Mouse (Mus musculus) gastrocnemius, adult 2 months (tissue): ENCODE results near the gene Mafk. TPM values are rescaled to one million over a fixed set of nuclear protein-coding genes. Genes with fewer than 3 reads are reported as not detected.
A peak's percentile ranks its signal among the peaks of the same experiment; 100 is the strongest.

Source experiments
- DNase-seq: peaks from one replicate; pipeline ENCODE4 v3.0.0; 2022
- H3K27ac ChIP-seq: fragments of 200-600 bp; 2 replicates; pipeline ENCODE4 v1.8.1; 2022; ENCODE audit warnings: mild to moderate bottlenecking
- H3K4me3 ChIP-seq: fragments of 200-600 bp; 2 replicates; pipeline ENCODE4 v1.8.1; 2022; ENCODE audit warnings: mild to moderate bottlenecking, moderate library complexity
- CTCF ChIP-seq: fragments of 200-600 bp; IDR thresholded peaks from 2 replicates; pipeline ENCODE4 v1.8.1; 2022; ENCODE audit warnings: antibody characterized with exemption, mild to moderate bottlenecking, moderate library complexity
- intact Hi-C: fragments of 180-260 bp; cut with DNase I; formaldehyde crosslinking; loops from one replicate; pipeline ENCODE4 v1.15.1; 2025
- total RNA-seq, 2 experiments: library from RNA; stranded (reverse); gene quantifications; 2 replicates each; pipeline ENCODE4 v1.2.3; 2021

Gene Mafk
- total RNA-seq, 2 experiments from 2014 or later = 14.9 to 23.8 TPM

- no peak for TF ChIP-seq CTCF
- intact Hi-C loops = loop anchor here (10.0 kb wide), 1 partner anchor 98 kb away; no protein-coding TSS in a partner anchor
- DNase-seq = no peak
Observed at GRCm38 (mm10) chr5:139813126-139813490, 21.8 kb downstream of the Mafk start.

GRCm38 (mm10) chr5:139813963-139814381, 22.7 kb downstream of the Mafk start:
- peak overlapping the region; percentile 35; the same call in 1 of the 2 replicates for H3K27ac ChIP-seq
- no peak for TF ChIP-seq CTCF
- intact Hi-C loops = loop anchor here (10.0 kb wide), 1 partner anchor 99 kb away; no protein-coding TSS in a partner anchor
- H3K4me3 ChIP-seq = peak overlapping the region; percentile 51
- peak; percentile 44 for DNase-seq

More at GRCm38 (mm10) chr5:139813126-139813490, 21.8 kb downstream of the Mafk start:
- Histone ChIP-seq H3K4me3 (no peak overlapping the region), H3K27ac (no peak overlapping the region)

- no peak overlapping the region for H3K4me3 ChIP-seq
- intact Hi-C loops = loop anchor here (5.0 to 10.0 kb wide), 2 partner anchors 39 to 101 kb away; partner anchors contain the start of gene Ints1
- no peak for TF ChIP-seq CTCF
- DNase-seq = no peak
- H3K27ac ChIP-seq = no peak overlapping the region
Observed at GRCm38 (mm10) chr5:139815964-139816363, 24.7 kb downstream of the Mafk start.

- Histone ChIP-seq H3K27ac (no peak overlapping the region), H3K4me3 (no peak overlapping the region)
- intact Hi-C loops = loop anchor here (5.0 to 10.0 kb wide), 2 partner anchors 39 to 102 kb away; partner anchors contain the start of gene Ints1
- DNase-seq = no peak
- TF ChIP-seq CTCF = no peak
Observed at GRCm38 (mm10) chr5:139816445-139816844, 25.1 kb downstream of the Mafk start.

GRCm38 (mm10) chr5:139817292-139817691, 26.0 kb downstream of the Mafk start:
- DNase-seq = no peak
- H3K27ac ChIP-seq = no peak overlapping the region
- peak; percentile 77 for TF ChIP-seq CTCF
- intact Hi-C loops = loop anchor here (5.0 to 10.0 kb wide), 2 partner anchors 40 to 102 kb away; partner anchors contain the start of gene Ints1
- no peak overlapping the region for H3K4me3 ChIP-seq

GRCm38 (mm10) chr5:139818056-139818455, 26.7 kb downstream of the Mafk start:
- H3K4me3 ChIP-seq = no peak overlapping the region
- no peak for TF ChIP-seq CTCF
- H3K27ac ChIP-seq = no peak overlapping the region
- DNase-seq = no peak
- intact Hi-C loops = loop anchor here (5.0 to 10.0 kb wide), 2 partner anchors 41 to 103 kb away; partner anchors contain the start of gene Ints1

- DNase-seq = peak; percentile 50
- H3K4me3 ChIP-seq = no peak overlapping the region
- peak; percentile 66 for TF ChIP-seq CTCF
- intact Hi-C loops = loop anchor here (5.0 to 10.0 kb wide), 2 partner anchors 42 to 104 kb away; partner anchors contain the start of gene Ints1
- no peak overlapping the region for H3K27ac ChIP-seq
Observed at GRCm38 (mm10) chr5:139818801-139819200, 27.5 kb downstream of the Mafk start.

GRCm38 (mm10) chr5:139819538-139820181, 28.3 kb downstream of the Mafk start, which contains the start of gene Tmem184a:
Tmem184a (minus strand) TSS chr5:139819917.
- no peak within 1 kb of the TSS for H3K4me3 ChIP-seq
- intact Hi-C loops = loop anchor here (5.0 to 10.0 kb wide), 2 partner anchors 42 to 105 kb away; partner anchors contain the start of gene Ints1
- TF ChIP-seq CTCF = no peak
- no peak for DNase-seq
- H3K27ac ChIP-seq = no peak within 1 kb of the TSS

GRCm38 (mm10) chr5:139821466-139822459, 30.4 kb downstream of the Mafk start:
- peak overlapping the region; percentile 57 for H3K27ac ChIP-seq
- no peak for TF ChIP-seq CTCF
- intact Hi-C loops = no loop called here
- DNase-seq = no peak
- H3K4me3 ChIP-seq = no peak overlapping the region

- DNase-seq = no peak
- intact Hi-C loops = no loop called here
- Histone ChIP-seq H3K27ac (no peak overlapping the region), H3K4me3 (no peak overlapping the region)
- TF ChIP-seq CTCF = no peak
Observed at GRCm38 (mm10) chr5:139824531-139824930, 33.2 kb downstream of the Mafk start.

- H3K27ac ChIP-seq = peak overlapping the region; percentile 94
- TF ChIP-seq CTCF = no peak
- peak overlapping the region; percentile 84 for H3K4me3 ChIP-seq
- intact Hi-C loops = loop anchor here (2.0 kb wide), 1 partner anchor 51 kb away; the partner anchor contains the start of gene Ints1
- DNase-seq = no peak
Observed at GRCm38 (mm10) chr5:139825947-139826346, 34.6 kb downstream of the Mafk start.

GRCm38 (mm10) chr5:139826357-139827055, 35.2 kb downstream of the Mafk start, which contains the start of the genes Gm26938 and Psmg3:
Gm26938 (minus strand) TSS chr5:139826407.
Psmg3 (minus strand) TSS chr5:139826885.
- TF ChIP-seq CTCF = no peak; the same call in 1 of the 2 replicates
- Histone ChIP-seq H3K4me3 (peak within 1 kb of the TSS; percentile 84), H3K27ac (peak within 1 kb of the TSS; percentile 94)
- intact Hi-C loops = loop anchor here (2.0 kb wide), 1 partner anchor 52 kb away; the partner anchor contains the start of gene Ints1
- peak; percentile 90 for DNase-seq
